Mouse (Mus musculus) ES-E14 (cell line): ENCODE measurements at regions not wholly inside any gene's neighbourhood (a gene's known extent, or its start where the extent isn't known, plus 50 kb on each side); places are given as distances from the start of the nearest gene placed in this dataset.

Experiments
- DNase-seq: peaks from one replicate; pipeline ENCODE4 v3.0.0-alpha.2; 2013; ENCODE audit warnings: low read depth, low spot score
- H3K27ac ChIP-seq: 2 replicates; pipeline ENCODE4 v1.5.1; 2012; ENCODE audit warnings: low read depth, mild to moderate bottlenecking, low read length, moderate library complexity, mixed read lengths; ENCODE audit not compliant: poor library complexity, insufficient read depth, severe bottlenecking
- H3K36me3 ChIP-seq: 2 replicates; pipeline ENCODE4 v1.6.1; 2012; ENCODE audit warnings: mild to moderate bottlenecking, low read length, moderate library complexity, mixed read lengths; ENCODE audit not compliant: control insufficient read depth, poor library complexity, insufficient read depth, severe bottlenecking
- H3K4me1 ChIP-seq, 2 experiments: fragments of 150-350 bp in 1 of 2; sonication (generic) in 1 of 2; 2 replicates each; pipeline ENCODE4 v1.6.1; 2012; ENCODE audit warnings: low read length in 2 of 2, mild to moderate bottlenecking in 1 of 2, mixed read lengths in 1 of 2; ENCODE audit not compliant: control insufficient read depth in 2 of 2, insufficient read depth in 2 of 2, poor library complexity in 1 of 2
- H3K4me3 ChIP-seq, 2 experiments: fragments of 150-350 bp in 1 of 2; sonication (generic) in 1 of 2; 2 replicates each; pipeline ENCODE4 v1.5.1; 2012; ENCODE audit warnings: low read length in 2 of 2, low read depth in 1 of 2, mild to moderate bottlenecking in 1 of 2, mixed read lengths in 1 of 2; ENCODE audit not compliant: insufficient read depth in 1 of 2, poor library complexity in 1 of 2, severe bottlenecking in 1 of 2
- H3K9ac ChIP-seq: 2 replicates; pipeline ENCODE4 v1.6.1; 2012; ENCODE audit warnings: low read depth, mild to moderate bottlenecking, low read length, mixed read lengths; ENCODE audit not compliant: poor library complexity, insufficient read depth, severe bottlenecking
- H3K9me3 ChIP-seq: fragments of 150-350 bp; sonication (generic); 2 replicates; pipeline ENCODE4 v1.6.1; 2012; ENCODE audit warnings: low read depth, mild to moderate bottlenecking, low read length; ENCODE audit not compliant: control insufficient read depth, insufficient read depth
- CHD2 ChIP-seq: IDR thresholded peaks from 2 replicates; pipeline ENCODE4 v1.6.1; 2014; ENCODE audit warnings: mild to moderate bottlenecking, low read depth, low read length, inconsistent platforms
- HCFC1 ChIP-seq: IDR thresholded peaks from 2 replicates; pipeline ENCODE4 v1.6.1; 2012; ENCODE audit warnings: low read length, inconsistent platforms, borderline replicate concordance; ENCODE audit not compliant: insufficient read depth
- MAFK ChIP-seq: IDR thresholded peaks from 2 replicates; pipeline ENCODE4 v1.6.1; 2014; ENCODE audit warnings: mild to moderate bottlenecking, low read depth, low read length, inconsistent platforms; ENCODE audit not compliant: insufficient read depth
- ZC3H11A ChIP-seq: IDR thresholded peaks from 2 replicates; pipeline ENCODE4 v1.6.1; 2012; ENCODE audit warnings: low read depth, mild to moderate bottlenecking, inconsistent platforms, low read length, borderline replicate concordance
- ZNF384 ChIP-seq: IDR thresholded peaks from 2 replicates; pipeline ENCODE4 v1.6.1; 2012; ENCODE audit warnings: low read depth, low read length, inconsistent platforms
- in situ Hi-C, 2 experiments: fragments of 600-800 bp; cut with MboI; formaldehyde crosslinking; loops; one replicate each; pipeline ENCODE4 v1.15.1; 2025; ENCODE audit warnings: low sequenced_read_pairs in 2 of 2, inconsistent platforms in 1 of 2; ENCODE audit not compliant: unreplicated experiment in 2 of 2

DNA sequence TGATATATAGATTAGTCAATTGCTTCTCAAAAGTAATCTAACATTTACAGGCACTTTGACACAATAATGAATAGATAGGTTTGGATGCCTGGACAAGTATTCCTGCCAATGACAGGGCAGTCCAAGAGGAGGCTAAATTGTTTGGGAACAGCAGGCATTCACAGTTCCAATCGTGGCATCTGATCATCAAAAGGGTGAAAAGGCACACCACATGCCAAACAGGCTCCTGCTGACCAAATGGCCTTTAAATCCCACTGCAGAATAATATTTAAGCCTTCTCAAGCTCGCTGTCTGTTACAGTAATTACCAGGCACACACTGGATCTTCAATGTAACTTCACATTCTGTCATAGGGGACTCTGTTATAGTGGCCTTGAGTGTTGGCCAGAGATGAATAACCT lies 222.1 kb upstream of the Lrrc3b start:
- H3K4me1 ChIP-seq, result no peaks in the 10 kb centered on the region
- H3K4me3 ChIP-seq, result no peak overlapping the region
- no peak for TF ChIP-seq ZNF384
- no peak overlapping the region for H3K27ac ChIP-seq
- no peak for DNase-seq
- H3K9me3 ChIP-seq, result no peaks in the 10 kb centered on the region
- H3K9ac ChIP-seq, result no peak overlapping the region
- in situ Hi-C loops, result no loop called here
- no peaks in the 10 kb centered on the region for H3K36me3 ChIP-seq

DNA sequence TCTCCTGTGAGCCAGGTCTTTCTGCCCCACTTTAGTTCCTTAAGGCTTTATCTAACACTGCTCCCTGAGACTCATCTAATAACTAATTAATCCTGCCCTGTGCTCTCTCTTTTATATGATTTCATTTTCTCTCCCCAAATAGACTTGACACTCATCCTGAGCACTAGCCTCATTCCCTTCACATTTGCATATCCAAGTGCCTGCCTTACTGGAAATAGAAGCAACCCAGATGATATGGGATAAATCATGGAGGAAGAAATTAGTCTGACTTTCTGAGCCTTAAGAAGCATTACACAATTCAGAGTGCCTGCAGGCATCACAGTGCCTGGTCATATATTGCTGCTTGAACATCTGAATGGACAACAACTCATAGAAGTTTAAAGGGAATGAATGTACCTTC lies 233.5 kb upstream of the Lrrc3b start:
- DNase-seq, result no peak
- in situ Hi-C loops, result no loop called here
- Histone ChIP-seq H3K27ac (no peak overlapping the region), H3K36me3 (no peaks in the 10 kb centered on the region), H3K4me3 (no peak overlapping the region), H3K4me1 (no peaks in the 10 kb centered on the region), H3K9me3 (no peaks in the 10 kb centered on the region), H3K9ac (no peak overlapping the region)
- TF ChIP-seq CHD2, result no peak
- no peak for TF ChIP-seq MAFK
- no peak for TF ChIP-seq ZC3H11A
- TF ChIP-seq HCFC1, result no peak
- TF ChIP-seq ZNF384, result no peak

DNA sequence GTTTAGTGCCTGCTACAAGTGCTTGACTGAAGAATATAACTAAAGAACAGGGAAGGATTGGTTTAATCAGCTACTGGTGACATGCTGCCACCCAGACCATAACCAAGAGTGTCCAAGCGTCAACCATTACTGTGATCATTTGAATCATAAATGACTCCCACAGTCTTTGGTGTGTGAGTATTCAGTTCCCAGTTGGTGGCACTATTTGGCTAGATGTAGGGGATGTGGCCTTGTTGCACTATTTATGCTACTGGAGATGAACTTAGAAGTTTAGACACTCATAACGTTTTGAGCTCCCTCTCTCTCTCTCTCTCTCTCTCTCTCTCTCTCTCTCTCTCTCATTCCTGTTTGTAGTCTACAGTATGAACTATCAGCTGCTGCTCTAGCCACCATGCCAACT lies 238.4 kb upstream of the Lrrc3b start:
- H3K36me3 ChIP-seq, result no peaks in the 10 kb centered on the region
- H3K9me3 ChIP-seq, result no peaks in the 10 kb centered on the region
- H3K4me1 ChIP-seq, result no peaks in the 10 kb centered on the region
- in situ Hi-C loops, result no loop called here
- TF ChIP-seq MAFK (no peak), HCFC1 (no peak), CHD2 (no peak), ZNF384 (no peak), ZC3H11A (no peak)
- DNase-seq, result no peak
- no peak overlapping the region for H3K4me3 ChIP-seq
- no peak overlapping the region for H3K27ac ChIP-seq
- no peak overlapping the region for H3K9ac ChIP-seq

GRCm38 (mm10) chr14:15679456-15679855 lies 240.7 kb upstream of the Lrrc3b start:
- in situ Hi-C loops, result no loop called here
- Histone ChIP-seq H3K4me1 (no peaks in the 10 kb centered on the region), H3K27ac (no peak overlapping the region), H3K36me3 (no peaks in the 10 kb centered on the region), H3K9ac (no peak overlapping the region), H3K9me3 (no peaks in the 10 kb centered on the region), H3K4me3 (no peak overlapping the region)
- no peak for DNase-seq
- TF ChIP-seq ZNF384, result no peak
- TF ChIP-seq ZC3H11A, result no peak
- TF ChIP-seq CHD2, result no peak

DNA sequence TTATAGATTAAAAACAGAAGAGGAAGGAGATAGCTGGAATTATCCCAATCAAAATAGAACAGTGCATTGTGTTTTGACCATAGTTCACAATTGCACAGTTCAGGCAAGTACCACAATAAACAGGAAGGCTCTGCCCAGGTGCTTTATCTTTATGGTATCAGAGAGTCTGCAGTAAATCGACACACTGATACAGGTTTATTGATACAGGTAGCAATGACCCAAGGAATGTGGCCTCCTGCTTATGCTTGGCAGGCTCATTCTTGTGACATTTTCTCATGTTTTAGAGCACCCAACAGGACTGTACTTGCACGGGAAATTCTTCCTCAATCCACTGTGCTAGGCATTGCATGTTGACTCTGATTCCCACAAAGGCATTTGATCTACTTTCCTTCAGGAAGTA lies 259.2 kb upstream of the Lrrc3b start:
- Histone ChIP-seq H3K9me3 (no peaks in the 10 kb centered on the region), H3K9ac (no peak overlapping the region), H3K36me3 (no peaks in the 10 kb centered on the region), H3K27ac (no peak overlapping the region), H3K4me1 (no peaks in the 10 kb centered on the region), H3K4me3 (no peak overlapping the region)
- TF ChIP-seq CHD2, result no peak
- TF ChIP-seq HCFC1, result no peak
- TF ChIP-seq MAFK, result no peak
- no peak for TF ChIP-seq ZC3H11A
- no peak for TF ChIP-seq ZNF384
- in situ Hi-C loops, result no loop called here
- no peak for DNase-seq
